Mouse (Mus musculus): ENCODE data around the gene Map3k13.

GRCm38 (mm10) chr16:21782807-21783206 is 11.3 kb upstream of the Map3k13 start:
- no peak for TF ChIP-seq POLR2A (IDR thresholded peaks at IDR 0.05; ENCODE audit: low read depth, low read length)
- no peak for TF ChIP-seq CTCF (IDR thresholded peaks at IDR 0.05; ENCODE audit: extremely low read depth, insufficient read depth, insufficient read length, insufficient replicate concordance)

Data from spleen, adult 2 months (tissue).